Mouse (Mus musculus): ENCODE results near the gene Tmem8b.

Tmem8b gene

DNA sequence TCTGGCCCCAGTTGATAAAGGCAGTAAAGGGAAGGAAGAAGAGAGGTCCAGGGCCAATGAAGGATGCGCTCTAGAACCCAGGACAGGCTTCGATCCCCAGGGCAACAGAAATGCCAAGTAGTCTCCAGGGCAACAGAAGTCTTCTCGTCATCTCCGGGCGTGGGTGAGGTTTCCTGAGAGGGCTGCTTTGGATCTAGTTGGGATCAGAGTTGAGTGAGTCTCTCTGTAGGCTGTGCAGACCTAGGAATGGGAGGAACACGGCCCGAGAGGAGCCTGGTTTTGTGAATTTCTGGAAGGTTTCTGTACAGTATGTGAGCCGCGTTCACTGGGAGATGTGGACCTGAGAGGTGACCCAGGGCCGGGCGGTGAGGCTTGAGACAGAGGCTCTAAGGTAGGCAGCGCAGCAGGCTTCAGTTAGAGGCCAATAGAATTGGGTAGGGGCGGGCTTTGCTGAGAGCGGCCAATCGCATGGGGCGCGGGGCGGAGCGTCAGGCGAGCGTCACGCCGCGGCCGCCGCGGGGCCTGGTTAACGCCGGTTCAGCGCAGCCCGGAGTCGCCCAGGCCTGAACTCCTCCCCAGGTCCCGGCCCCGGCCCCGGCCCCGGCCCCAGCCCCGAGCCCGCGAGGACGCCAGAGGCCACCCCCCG, at the start of gene Tmem8b, which contains the start of gene Fam221b:
Tmem8b (plus strand) TSS at position 190 of the 646 bp plus-strand sequence.
Fam221b (minus strand) TSS at position 364 of the 646 bp plus-strand sequence.
- peak; percentile 77 for DNase-seq (ENCODE audit: low read depth, low spot score)

DNA sequence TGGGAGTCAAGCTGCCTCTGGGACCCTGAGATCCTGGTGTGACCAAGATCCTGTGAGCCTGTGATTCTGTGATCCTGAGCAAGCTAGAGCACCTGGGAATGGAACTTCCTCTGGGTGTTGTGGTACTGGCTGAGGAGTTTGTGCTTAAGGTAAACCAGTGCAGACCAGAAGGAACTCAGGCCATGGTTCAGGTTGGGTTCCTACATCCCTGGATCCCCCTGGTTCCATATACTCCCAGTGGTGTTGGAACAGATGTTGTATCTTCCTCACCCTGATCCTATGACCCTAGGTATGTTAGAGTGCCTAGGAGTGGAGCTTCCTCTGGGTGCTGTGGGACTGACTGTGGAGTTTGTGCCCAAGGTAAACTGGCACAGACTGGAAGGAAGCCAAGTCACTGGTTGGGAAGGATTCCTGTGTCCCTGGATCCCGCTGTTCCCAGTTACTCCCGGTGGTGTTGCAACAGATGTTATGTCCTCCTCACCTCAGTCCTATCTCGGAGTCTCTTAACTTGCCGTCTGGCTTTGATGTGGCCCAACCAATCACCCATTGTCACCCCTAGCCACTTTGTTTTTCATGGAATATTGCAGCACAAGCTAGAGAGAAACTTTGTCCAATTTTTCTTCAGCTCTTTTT, 48.5 kb upstream of the Tmem8b start:
- no peak for DNase-seq (ENCODE audit: low read depth, low spot score)

DNA sequence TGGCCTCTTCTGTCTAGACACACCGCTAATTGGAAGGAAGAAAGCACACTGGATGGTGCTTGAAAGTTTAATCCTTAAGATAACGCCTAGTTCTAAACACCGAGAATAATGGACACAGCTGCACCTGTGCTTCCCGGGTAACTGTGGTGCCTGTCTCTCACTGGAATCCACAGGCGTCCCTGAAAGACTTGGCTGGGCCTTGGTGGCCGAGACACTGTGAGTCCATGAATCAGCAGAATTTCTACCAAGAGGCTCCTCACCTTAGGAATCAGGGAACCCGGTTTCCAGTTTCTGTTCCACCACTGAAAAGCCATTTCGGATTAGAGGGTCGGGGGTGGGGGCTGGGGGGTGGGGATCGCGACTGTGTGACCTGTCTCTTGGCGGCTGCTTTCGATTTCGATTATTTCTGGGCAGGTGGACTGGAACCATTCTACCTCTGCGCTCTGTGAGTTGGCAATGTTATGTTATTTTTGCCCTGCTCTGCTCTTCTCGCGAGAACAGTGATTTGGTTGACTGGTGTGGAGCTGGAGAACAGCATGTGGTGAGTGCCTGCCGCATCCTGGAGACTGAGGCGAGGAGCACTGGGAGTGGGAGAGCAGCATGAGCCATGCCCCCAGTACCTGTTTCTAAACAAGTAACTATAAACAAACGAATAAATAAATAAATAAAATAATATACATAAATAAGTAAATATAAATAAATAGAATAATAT, 39.5 kb upstream of the Tmem8b start:
- DNase-seq (ENCODE audit: low read depth, low spot score), result no peak

DNA sequence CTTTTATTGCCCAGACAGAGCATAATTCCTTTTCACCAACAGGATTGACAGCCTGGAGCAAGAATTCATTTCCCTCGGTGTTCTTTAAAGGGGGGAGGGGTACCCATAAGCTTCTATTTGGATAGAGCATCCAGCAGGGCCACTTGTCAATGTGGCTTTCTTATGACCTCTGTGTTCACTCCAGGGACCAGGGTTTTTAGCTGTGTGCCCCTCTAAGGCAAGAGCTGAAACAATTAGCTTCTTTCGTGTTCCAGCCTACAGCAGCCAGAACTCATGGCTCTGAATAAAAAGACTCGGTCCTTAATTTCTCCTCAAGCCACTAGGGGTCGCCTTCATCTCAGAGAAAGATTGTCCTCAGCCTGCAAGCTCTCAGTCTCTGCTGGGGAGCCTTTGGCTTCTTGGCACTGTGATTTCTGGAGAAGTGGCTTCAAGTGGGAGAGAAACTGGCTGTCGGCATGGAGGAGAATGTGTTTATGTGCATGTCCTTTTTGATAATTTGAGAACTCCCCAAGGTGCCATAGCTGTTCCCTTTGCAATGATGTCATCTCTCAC, 38.7 kb upstream of the Tmem8b start:
- DNase-seq (ENCODE audit: low read depth, low spot score), result peak; percentile 90

DNA sequence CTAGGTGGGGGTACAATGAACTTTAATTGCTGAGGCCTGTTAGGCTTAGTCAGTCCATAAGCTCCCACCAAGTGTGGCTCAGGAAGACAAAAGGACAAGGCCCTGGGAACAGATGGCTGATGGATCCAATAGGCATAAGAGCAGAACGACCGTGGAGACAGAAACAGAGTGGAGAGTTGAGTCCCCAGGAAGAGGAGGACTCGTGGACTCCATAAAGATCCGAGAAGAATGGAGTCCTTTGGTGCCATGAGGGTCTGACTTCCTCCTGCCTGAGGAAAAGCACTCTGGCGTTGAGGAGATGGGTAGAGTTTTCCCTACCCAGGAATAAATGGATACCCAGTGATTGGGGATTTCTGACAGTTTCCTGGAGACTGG, 38.1 kb upstream of the Tmem8b start:
- DNase-seq (ENCODE audit: low read depth, low spot score), result no peak

DNA sequence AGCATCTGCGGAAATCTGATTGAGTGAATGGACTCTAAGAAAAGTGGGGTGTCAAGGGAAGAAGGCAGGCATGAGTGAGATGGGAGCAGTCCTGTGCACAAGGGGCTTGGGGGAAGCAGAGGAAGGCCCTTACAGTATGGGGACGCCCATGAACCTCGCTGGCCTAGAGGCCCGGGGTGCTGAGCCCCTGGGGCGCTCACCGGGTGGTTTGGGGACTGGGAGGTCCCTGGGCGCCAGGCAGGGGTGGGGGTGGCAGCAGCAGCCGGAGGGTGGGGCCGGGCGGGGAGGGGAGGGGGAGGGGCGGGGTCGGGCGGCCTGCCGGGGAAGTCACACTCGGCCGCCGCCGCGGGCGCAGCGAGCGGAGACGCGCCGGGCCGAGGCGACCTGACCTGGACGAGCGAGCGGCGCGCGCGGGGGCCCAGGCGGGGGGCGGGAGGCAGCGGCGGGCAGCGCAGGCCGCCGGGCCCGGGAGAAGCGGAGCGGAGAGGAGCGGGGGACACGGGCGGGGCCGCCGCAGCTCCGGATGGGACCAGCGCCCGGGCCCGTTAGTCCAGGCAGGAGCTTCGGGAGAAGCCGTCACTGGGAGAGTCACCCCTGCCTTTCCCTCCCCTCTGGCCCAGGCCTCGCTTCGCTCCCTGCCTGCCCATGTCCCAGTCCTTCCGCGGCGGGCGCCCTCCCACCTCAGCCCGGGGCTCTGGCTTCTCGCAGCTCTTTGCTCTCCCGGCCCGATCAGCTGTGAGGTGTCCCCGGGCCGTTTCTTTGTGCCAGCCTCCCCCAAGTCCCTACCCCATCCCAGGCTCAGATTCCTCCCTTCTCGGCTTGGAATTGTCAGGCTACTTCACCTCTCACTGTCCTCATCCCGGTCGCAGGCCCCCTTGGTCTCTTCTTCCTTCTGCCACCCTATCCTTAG, 37.5 kb upstream of the Tmem8b start, which contains the start of gene Npr2:
Npr2 (plus strand) TSS at position 890 of the 910 bp plus-strand sequence.
- DNase-seq (ENCODE audit: low read depth, low spot score), result no peak

DNA sequence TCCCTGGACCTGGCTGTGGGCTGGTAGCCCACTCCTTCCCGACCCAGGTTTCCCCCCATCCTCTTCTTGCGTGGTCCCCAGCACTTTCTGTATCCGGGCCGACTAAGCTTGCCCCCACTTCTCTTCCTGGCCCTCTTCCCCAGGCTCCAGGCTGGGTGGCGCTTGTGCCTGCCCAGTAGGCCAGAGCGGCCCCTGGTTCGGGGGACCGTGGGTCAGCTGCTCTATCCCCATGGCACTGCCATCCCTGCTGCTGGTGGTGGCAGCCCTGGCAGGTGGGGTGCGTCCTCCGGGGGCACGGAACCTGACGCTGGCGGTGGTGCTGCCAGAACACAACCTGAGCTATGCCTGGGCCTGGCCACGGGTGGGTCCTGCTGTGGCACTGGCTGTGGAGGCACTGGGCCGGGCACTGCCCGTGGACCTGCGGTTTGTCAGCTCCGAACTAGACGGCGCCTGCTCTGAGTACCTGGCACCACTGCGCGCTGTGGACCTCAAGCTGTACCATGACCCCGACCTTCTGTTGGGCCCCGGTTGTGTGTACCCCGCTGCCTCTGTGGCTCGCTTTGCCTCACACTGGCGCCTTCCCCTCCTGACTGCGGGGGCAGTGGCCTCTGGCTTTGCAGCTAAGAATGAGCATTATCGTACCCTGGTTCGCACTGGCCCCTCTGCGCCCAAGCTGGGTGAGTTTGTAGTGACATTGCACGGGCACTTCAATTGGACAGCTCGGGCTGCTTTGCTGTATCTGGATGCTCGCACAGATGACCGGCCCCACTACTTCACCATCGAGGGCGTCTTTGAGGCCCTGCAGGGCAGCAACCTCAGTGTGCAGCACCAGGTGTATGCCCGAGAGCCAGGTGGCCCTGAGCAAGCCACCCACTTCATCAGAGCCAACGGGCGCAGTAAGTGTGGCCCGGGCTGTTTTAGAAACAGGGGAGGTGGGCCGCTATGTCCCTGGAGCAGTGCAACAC, 36.5 kb upstream of the Tmem8b start:
- no peak for DNase-seq (ENCODE audit: low read depth, low spot score)

DNA sequence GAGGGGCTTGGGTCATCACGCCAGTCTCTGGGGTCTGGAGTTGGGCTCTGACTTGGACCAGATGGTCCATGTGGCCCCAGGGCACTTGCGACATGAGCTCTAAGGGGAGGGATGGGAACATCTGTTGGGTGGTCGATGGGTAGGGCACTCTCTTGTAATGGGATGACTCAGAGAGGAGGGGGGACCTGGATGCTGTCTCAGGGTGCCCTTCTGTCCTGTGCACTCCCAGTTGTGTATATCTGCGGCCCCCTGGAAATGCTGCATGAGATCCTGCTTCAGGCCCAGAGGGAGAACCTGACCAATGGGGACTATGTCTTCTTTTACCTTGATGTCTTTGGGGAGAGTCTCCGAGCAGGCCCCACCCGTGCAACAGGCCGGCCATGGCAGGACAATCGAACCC, 35.5 kb upstream of the Tmem8b start:
- no peak for DNase-seq (ENCODE audit: low read depth, low spot score)

DNA sequence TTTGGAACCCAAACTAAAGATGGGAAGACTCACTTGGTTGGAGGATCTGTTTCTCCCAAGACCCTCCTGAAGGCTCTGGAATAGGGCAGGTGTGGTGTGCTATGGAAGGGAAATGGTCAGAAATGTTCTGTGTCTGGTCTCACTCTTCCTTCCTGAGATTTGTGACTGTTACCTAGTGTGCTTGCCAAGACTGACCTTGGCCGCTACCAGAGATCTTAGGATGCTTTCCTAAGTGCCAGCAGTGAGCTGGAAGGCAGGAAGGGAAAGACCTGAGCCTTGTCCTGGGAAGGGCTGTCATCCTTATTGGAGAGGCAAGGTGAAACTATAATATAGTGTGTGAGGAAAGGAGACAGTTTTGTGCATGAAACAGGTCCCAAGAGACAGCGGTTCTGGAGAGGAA, 35.0 kb upstream of the Tmem8b start:
- no peak for DNase-seq (ENCODE audit: low read depth, low spot score)

DNA sequence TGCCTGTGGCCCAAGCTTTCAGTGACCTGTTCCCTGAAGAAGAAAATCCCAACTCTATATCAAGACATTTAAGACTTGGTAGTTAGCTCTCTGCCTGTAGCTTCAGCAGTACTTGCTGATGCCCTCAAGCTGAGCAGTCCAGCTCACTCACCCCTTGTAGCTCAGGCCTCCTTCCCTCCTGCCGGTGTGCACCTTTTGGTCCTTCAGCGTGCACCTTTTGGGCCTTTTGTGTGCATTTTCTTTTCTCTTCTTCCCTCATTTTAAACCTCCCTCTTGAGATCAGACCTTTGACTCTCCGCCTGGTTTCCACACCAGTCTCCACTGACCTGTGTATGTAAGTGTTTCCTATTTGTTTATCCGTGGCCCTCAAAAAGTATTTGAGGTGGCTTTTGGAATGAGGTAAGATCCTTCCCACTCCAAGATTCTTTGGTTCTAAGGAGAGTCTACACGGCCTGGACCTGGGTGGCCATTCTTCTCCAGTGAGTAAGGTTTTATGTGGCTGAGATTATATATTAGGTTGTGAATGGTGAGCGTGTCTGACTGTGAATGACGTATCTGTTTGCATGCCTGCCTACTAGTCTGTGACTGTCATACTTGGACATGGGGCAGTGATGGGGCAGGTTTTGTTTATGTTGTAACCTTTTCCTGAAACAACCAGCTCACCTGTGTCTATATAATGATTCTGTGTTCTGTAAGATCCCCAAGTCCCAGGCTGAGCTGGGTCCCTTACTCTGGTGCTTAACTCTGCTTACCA, 34.0 kb upstream of the Tmem8b start:
- no peak for DNase-seq (ENCODE audit: low read depth, low spot score)

DNA sequence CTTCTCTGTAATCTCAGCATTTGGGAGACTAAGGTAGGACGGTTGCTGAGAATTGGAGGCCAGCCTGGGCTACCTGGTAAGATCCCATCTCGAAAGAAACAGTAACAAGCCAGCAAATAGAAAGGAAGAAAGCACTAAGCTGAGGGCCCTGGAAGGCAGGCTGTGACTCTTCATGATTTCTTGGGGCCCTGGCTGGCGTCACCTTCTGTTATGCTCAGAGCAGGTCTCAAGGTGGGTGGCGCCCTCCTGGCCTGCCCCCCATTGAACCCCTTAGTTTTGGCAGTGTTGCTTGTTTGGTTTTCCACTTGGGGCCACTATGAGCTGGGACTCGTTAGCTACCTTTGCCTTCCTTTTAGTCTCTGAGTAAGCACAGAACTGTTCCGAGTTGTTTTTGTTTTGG, 32.0 kb upstream of the Tmem8b start:
- DNase-seq (ENCODE audit: low read depth, low spot score), result no peak

DNA sequence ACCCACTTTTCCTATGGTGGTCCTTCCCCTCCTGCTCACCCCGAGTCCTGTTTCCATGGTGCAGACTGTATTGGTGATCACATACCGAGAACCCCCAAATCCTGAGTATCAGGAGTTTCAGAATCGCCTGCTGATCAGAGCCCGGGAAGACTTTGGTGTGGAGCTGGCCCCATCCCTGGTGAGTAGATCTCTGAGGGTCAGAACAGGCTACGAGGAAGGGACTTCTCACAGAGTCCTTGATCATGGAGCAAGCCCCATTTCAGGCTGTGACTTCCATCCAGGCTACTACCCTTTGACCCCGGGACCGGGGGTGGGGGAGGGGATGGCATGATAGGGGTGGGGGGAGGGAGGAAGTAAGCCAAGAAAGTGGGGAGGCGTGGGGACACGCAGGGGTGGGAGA, 28.7 kb upstream of the Tmem8b start:
- DNase-seq (ENCODE audit: low read depth, low spot score), result no peak

DNA sequence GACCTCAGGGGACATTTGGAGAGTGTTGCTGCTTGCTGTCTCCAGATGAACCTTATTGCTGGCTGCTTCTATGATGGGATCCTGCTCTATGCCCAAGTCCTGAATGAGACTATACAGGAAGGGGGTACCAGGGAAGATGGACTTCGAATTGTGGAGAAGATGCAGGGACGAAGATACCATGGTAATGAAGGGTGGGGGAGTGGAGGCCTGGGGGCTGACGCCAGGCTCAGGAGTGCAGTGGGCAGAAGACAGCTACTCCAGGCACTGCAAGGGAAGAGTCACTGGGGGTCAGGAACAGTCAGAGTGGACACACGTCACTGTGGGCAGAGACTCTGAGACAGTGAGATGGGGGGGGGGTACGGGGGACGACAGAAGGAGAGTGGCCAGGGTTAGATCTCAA, 28.3 kb upstream of the Tmem8b start:
- no peak for DNase-seq (ENCODE audit: low read depth, low spot score)

DNA sequence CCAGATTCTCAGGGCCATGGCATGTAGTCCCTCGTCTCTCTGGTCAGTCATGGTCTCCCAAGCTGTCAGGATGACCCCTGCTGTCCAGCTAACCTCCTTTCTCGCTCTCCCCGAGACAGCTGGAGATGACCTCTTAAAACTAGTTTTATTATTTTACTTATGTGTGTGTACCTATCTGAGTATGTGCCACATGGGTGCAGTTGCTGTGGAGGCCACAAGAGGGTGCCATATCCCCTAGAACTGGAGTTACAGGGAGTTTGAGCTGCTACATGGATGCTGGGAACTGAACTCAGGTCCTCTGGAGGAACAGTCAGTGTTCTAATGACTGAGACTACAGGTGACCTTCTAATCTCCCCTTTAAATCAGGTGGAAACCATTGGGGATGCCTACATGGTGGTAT, 19.0 kb upstream of the Tmem8b start:
- no peak for DNase-seq (ENCODE audit: low read depth, low spot score)

DNA sequence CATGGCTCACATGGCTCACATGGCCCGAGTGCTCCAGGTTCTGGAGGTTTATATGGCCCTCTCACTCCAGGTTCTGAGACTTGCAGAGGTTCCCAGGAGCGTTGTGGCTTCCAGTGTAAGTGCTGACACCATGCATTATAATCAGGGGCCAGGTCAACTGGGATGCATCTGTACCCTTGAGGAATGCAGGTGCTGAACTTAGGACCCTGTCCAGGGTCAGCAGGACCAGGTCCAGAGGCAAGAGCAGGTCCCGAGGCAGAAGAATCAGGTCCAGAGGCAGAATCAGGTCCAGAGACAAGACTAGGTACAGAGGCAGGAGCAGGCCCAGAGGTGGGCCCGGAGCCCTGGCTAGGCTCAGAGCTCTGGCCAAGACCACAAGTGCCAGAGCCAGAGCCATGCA, 16.0 kb upstream of the Tmem8b start:
- no peak for DNase-seq (ENCODE audit: low read depth, low spot score)

DNA sequence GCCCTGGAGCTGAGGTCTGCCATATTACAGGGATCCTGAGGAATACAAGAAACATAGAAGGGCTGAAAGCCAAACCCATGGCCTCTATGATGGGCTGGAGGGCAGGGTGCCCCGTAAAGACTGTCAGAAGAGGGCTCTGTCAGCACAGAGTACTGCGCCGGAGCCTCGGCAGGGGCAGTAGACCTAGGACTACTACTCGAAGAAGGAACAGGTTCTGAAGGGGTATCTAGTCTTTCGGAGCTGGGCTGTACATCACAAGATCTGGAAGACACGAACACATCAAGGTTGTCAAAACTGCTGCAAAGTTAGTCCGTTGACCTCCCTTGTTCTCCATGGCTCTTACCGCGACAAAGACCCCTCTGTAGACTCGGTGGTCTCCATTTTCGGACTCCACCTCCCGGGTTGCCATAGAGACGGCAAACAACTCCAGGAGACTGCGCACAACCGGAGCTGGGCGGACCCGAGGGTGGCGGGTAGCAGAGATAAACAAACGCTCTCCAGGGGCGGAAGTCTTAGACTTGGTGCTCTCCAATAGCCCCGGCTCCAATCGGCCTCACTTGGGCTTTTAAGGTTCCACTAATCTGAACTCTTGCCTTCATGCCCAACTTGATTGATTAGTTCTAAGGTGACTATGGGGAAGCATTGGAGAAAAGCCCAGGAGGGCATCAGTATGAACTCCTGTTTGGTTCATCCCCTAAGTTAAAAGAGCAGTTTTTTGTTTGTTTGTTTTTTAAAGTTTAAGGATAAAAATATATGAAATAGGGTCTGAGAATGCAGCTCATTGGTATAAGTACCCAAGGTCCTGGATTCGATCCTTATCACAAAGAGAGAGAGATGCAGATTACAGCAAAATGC, 15.4 kb upstream of the Tmem8b start, which contains the start of gene Spag8:
Spag8 (minus strand) TSS at position 434 of the 855 bp plus-strand sequence.
- no peak for DNase-seq (ENCODE audit: low read depth, low spot score)

DNA sequence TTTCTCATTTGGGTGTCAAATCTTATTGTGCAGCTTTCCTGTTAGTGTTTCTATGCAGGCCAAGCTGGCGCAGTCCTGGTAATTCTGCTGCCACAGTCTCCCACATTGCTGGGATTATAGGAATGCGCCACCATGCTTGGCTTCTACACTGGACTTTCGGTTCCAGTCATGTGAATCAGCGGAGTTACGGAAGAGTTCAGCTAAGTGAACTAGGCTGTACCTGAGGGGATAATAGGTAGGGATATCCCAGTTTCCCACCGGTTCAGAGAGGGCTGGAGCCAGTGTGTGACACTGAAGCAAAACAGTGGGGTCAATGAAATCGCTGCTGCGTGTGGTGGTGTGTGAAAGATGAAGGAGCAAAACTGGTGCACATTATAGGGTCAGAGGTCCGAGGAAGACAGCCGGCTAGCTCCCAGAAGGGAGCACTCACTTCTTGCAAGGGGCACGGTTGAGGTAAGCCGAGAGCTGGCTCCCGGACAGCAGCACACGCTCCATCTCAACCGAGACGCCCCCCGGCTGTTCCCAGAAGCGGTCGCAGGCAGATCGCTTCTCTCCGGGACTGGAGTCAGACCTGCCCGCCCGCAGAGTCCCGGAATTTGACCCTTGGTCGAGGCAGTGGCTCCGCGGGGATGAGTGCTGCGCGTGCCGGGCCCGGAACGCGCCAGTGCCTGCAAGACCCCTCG, 13.0 kb upstream of the Tmem8b start:
- DNase-seq (ENCODE audit: low read depth, low spot score), result no peak

Measured in telencephalon, adult 2 months (tissue).